Mouse (Mus musculus) forebrain, embryonic 14.5 days (tissue): ENCODE results near the gene Prpf40b. TPM values are rescaled to one million over a fixed set of nuclear protein-coding genes. Genes with fewer than 3 reads are reported as not detected.

Experiments used
- ATAC-seq: fragments of 200-750 bp; cut with Nextera tagmentation; 2 replicates; pipeline ENCODE4 v1.8.0; 2017; ENCODE audit warnings: mild to moderate bottlenecking, moderate library complexity
- DNase-seq: peaks from one replicate; pipeline ENCODE4 v3.0.0-alpha.2; 2015; ENCODE audit warnings: low spot score
- H3K27ac ChIP-seq: fragments of 300-500 bp; sonication (generic); 2 replicates; pipeline ENCODE4 v1.5.1; 2014; ENCODE audit warnings: low read depth, mild to moderate bottlenecking, control low read depth, low read length, moderate library complexity
- H3K27me3 ChIP-seq: fragments of 300-500 bp; sonication (generic); replicated peaks from 2 replicates; pipeline ENCODE4 v1.6.1; 2014; ENCODE audit warnings: low read length, control low read depth, mixed read lengths; ENCODE audit not compliant: control insufficient read depth, insufficient read depth
- H3K36me3 ChIP-seq: fragments of 300-500 bp; sonication (generic); 2 replicates; pipeline ENCODE4 v1.6.1; 2014; ENCODE audit warnings: low read length, control low read depth; ENCODE audit not compliant: control insufficient read depth, insufficient read depth
- H3K4me1 ChIP-seq: fragments of 300-500 bp; sonication (generic); 2 replicates; pipeline ENCODE4 v1.6.1; 2014; ENCODE audit warnings: antibody characterized with exemption, low read length, control low read depth; ENCODE audit not compliant: control insufficient read depth, insufficient read depth
- H3K4me2 ChIP-seq: fragments of 300-500 bp; sonication (generic); 2 replicates; pipeline ENCODE4 v1.6.1; 2014; ENCODE audit warnings: mild to moderate bottlenecking, control low read depth, low read length
- H3K4me3 ChIP-seq: fragments of 300-500 bp; sonication (generic); 2 replicates; pipeline ENCODE4 v1.5.1; 2014; ENCODE audit warnings: low read depth, low read length, control low read depth
- H3K9ac ChIP-seq: fragments of 300-500 bp; sonication (generic); 2 replicates; pipeline ENCODE4 v1.6.1; 2014; ENCODE audit warnings: mild to moderate bottlenecking, low read length, control low read depth, moderate library complexity
- H3K9me3 ChIP-seq: fragments of 300-500 bp; sonication (generic); replicated peaks from 2 replicates; pipeline ENCODE4 v1.6.1; 2016; ENCODE audit warnings: low read length, control low read depth, mixed read lengths; ENCODE audit not compliant: control insufficient read depth
- WGBS: fragments of 180-500 bp; shearing (Covaris S2); extraction: QIAGEN DNeasy Blood & Tissue Kit; methylation state at CpG from one replicate; pipeline ENCODE4 v1.1.7; 2014; 5-methylcytosine and 5-hydroxymethylcytosine counted together
- polyA plus RNA-seq: library from polyadenylated mRNA; unstranded; fragments of >200 nt; fragmentation: Nextera tagmentation; extraction: Ambion mirVana; gene quantifications from 2 replicates; pipeline ENCODE4 v1.2.1, GENCODE M21; 2014

Prpf40b gene
- polyA plus RNA-seq, 1 experiment from 2014 or later = 57.2 TPM

DNA sequence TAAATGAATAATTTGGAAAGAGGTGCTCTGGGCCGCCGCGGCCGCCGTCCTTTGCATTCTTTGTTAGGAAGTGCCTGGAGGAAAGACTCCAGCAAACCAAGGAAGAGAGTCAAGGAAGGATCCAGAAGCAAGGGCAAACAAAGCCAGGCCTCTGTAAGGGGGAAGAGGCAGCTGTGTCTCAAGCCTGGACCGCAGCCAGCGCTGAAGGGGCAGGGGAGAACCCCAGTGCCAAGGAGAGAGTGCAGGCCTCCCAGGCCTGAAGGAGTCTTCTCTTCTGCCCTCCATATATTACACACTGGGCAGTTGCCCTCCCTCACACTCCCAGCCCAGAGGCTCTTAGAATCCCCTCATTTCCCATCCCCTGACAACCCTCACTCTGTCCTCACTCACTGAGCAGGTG lies 16.6 kb upstream of the Prpf40b start:
- H3K9me3 ChIP-seq = no peaks in the 10 kb centered on the region
- no peak for DNase-seq

DNA sequence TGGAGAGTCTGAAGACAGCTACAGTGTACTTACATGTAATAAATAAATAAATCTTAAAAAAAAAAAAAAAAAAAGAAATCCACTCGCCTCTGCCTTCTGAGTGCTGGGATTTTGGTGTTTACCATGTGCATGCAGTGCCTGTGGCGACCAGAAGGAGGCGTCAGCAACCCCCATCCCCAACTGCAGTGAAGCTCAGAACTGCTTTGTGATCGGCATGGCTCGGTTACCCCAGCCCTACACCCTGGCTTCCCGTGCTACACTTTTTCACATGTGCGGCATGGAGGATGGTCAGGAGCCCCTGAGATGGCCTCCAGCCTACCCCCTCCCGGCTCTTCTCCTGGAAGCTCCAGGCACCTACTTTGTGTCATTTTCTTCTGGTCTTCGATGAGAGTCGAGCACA lies 11.4 kb upstream of the Prpf40b start:
- Histone ChIP-seq H3K4me1 (no peaks in the 10 kb centered on the region), H3K4me3 (no peak overlapping the region), H3K27me3 (no peaks in the 10 kb centered on the region), H3K36me3 (no peaks in the 10 kb centered on the region), H3K9ac (no peak overlapping the region), H3K4me2 (no peak overlapping the region), H3K27ac (no peak overlapping the region), H3K9me3 (no peaks in the 10 kb centered on the region)
- no peak for DNase-seq
- ATAC-seq = no peak
- 66% methylated on average over 10 of the region's 10 CpGs for WGBS

More for the DNA sequence above, 16.6 kb upstream of the Prpf40b start:
- Histone ChIP-seq H3K9ac (no peak overlapping the region), H3K4me1 (no peaks in the 10 kb centered on the region), H3K27me3 (no peaks in the 10 kb centered on the region), H3K4me3 (no peak overlapping the region), H3K36me3 (no peaks in the 10 kb centered on the region), H3K4me2 (no peak overlapping the region), H3K27ac (no peak overlapping the region)
- WGBS = 82% methylated on average over 7 of the region's 7 CpGs
- ATAC-seq = no peak

DNA sequence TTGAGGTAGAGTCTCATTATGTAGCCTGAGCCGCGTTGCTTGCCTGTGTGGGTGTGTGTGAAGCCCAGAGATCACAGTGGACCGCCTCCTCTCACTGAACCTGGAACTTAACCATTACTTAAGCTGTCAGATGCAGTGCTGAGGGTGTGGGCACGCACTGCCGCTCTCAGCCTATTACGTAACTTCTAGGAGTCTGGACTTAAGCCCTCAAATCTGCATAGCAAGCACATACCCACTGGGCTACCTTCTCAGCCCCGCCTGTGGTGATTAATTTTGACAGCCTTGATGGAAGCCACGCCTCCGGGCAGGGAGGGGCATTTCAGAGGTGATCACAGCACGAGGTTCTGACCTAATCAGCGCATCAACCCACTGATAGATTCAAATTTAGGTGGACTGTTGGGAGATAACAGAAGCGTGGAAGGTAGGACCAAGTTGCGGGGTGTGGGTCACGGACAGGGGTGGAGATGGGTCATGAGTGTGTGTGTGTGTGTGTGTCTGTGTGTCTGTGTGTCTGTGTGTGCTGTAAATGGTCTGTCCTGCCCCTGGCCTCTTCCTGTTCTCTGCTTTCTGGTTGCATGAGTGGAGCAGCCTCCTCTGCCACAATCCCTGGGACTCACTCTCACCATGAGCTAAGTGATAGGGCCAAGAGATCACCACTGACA lies 10.2 kb upstream of the Prpf40b start:
- no peaks in the 10 kb centered on the region for H3K9me3 ChIP-seq
- no peak overlapping the region for H3K27ac ChIP-seq
- ATAC-seq = no peak
- H3K4me2 ChIP-seq = no peak overlapping the region
- H3K27me3 ChIP-seq = no peaks in the 10 kb centered on the region
- no peaks in the 10 kb centered on the region for H3K36me3 ChIP-seq
- DNase-seq = no peak
- H3K4me1 ChIP-seq = no peaks in the 10 kb centered on the region
- H3K9ac ChIP-seq = no peak overlapping the region
- no peak overlapping the region for H3K4me3 ChIP-seq
- 50% methylated on average over 14 of the region's 14 CpGs for whole genome bisulfite sequencing

DNA sequence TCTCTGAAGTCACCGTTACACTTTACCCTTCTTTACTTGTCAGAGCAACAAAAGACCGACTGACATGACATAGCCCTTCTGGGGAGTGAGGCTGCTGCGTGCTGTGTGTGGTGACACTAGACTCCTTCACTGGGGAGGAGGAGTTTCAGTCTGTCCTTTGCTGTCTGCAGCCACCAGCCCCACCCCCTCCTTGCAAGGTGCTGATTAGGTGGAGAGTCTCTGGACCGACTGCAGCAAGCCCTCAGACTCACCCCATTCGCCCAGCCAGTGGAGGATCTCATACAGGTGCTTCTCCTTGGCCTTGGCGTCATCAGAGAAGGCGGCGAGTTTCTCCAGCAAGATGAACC lies 9.7 kb upstream of the Prpf40b start:
- H3K4me1 ChIP-seq = no peaks in the 10 kb centered on the region
- WGBS = 55% methylated on average over 8 of the region's 8 CpGs
- no peak overlapping the region for H3K4me2 ChIP-seq
- H3K9me3 ChIP-seq = no peaks in the 10 kb centered on the region
- H3K27me3 ChIP-seq = no peaks in the 10 kb centered on the region
- H3K36me3 ChIP-seq = no peaks in the 10 kb centered on the region
- H3K27ac ChIP-seq = no peak overlapping the region
- H3K4me3 ChIP-seq = no peak overlapping the region
- no peak overlapping the region for H3K9ac ChIP-seq
- no peak for ATAC-seq
- no peak for DNase-seq

DNA sequence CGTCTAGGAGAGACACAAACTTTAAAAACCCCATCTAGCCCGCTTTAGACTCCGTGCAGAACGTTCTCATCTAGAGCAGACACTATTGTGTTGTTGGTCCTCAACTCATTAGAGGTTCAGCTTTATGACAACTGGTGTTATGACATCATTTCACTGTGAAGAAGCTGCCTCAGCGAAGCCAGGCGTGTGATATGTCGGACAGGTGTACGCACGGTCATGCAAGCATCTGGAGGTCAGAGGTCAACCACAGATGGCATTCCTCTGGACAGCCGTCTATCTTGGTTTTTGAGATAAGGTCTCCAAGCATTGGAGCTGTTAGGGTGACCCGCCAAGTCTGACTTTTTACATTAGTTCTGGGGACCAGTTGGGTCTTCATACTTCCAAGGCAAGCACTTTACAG lies 4.3 kb upstream of the Prpf40b start:
- no peaks in the 10 kb centered on the region for H3K4me1 ChIP-seq
- ATAC-seq (no peak), DNase-seq (no peak)
- H3K4me3 ChIP-seq = no peak overlapping the region
- H3K4me2 ChIP-seq = no peak overlapping the region
- no peaks in the 10 kb centered on the region for H3K36me3 ChIP-seq
- 95% methylated on average over 11 of the region's 11 CpGs for WGBS
- no peak overlapping the region for H3K27ac ChIP-seq
- H3K9me3 ChIP-seq = no peaks in the 10 kb centered on the region
- H3K27me3 ChIP-seq = no peaks in the 10 kb centered on the region
- H3K9ac ChIP-seq = no peak overlapping the region

DNA sequence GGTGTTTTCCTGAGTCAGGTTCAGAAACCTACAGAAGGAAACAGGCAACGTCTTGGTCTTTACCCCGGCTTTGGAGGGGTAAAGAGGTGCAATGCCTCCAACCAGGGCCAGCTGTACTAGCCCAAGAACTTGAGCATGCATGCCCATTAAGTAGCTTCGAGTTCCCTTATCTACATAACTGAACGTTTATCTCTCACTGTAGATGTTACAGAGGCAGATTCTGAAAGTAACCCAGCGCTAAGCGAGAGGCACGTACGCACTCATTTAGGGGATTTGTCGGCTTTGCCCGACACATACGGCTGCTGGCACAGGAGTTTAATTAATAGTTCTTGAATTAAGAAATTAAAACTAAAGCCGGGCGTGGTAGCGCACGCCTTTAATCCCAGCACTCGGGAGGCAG lies 600 bp upstream of the Prpf40b start:
- DNase-seq = peak; percentile 18
- no peak overlapping the region for H3K27ac ChIP-seq
- H3K9me3 ChIP-seq = no peaks in the 10 kb centered on the region
- no peak; the same call in 1 of the 2 replicates for ATAC-seq
- H3K4me1 ChIP-seq = 0 out of 2 replicates have a peak, but pooled peaks cover 3% of the 10 kb centered on the region
- peak overlapping the region; percentile 81 for H3K9ac ChIP-seq
- H3K36me3 ChIP-seq = no peaks in the 10 kb centered on the region
- peak overlapping the region; percentile 55 for H3K4me2 ChIP-seq
- 32% methylated on average over 16 of the region's 16 CpGs for WGBS
- peak overlapping the region; percentile 65 for H3K4me3 ChIP-seq
- no peaks in the 10 kb centered on the region for H3K27me3 ChIP-seq

DNA sequence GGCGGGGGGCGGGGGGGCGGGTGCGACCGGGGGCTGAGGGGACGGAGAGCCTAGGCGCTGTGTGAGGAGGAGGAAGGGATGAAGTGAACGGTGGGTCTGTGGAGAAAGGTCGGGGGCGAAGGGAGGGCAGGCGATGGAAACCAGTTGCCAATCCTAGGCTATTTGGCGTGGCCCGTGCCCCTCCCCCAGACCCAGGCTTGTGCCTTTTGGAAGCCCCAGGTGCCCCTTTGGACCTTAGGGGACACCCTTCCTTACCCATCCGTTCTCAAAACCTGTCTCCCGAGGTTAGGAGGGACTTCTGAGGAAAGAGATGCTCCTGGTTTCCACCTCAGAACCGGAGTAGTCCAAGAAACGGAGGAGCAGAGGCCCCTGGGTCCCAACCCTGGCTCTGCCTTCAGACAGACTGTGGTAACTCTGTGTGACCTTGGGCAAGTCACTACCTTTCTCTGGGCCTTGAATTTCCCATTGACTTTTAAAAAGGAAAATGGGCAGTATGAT lies 646 bp downstream of the Prpf40b start, which contains the start of gene Fam186b:
Fam186b (minus strand) TSS at position 405 of the 498 bp plus-strand sequence.
- ATAC-seq = no peak; the same call in none of the 2 replicates
- Histone ChIP-seq H3K27ac (peak within 1 kb of the TSS; percentile 93), H3K9ac (peak within 1 kb of the TSS; percentile 81), H3K27me3 (no peaks in the 10 kb centered on the region), H3K4me1 (0 out of 2 replicates have a peak, but pooled peaks cover 3% of the 10 kb centered on the region), H3K36me3 (no peaks in the 10 kb centered on the region), H3K4me2 (peak within 1 kb of the TSS; percentile 55), H3K9me3 (no peaks in the 10 kb centered on the region), H3K4me3 (peak within 1 kb of the TSS; percentile 65)
- WGBS = under 1% methylated on average over 10 of the region's 17 CpGs
- DNase-seq = peak; percentile 39

DNA sequence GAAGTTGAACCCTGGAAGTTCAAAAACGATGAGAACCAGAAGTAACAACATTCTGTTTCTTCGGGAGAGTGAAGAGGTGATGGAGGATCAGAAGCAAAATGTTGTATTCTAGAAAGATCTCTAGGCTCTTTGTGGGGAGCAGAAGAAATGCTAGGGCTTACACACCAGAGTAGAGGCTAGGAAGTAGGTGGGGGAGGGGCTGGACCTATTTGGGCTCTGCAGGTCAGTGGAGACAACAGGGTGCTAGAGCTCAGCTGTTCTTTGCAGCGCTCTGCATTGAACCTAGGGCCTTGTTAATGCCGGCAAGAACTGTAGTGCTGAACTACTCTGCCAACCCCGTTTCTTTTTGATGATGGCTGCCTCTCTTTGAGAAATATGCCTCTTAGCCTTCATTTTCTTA lies 1.3 kb downstream of the Prpf40b start:
- Histone ChIP-seq H3K36me3 (no peaks in the 10 kb centered on the region), H3K9me3 (no peaks in the 10 kb centered on the region), H3K4me3 (peak overlapping the region; percentile 65), H3K9ac (peak overlapping the region; percentile 81), H3K27ac (no peak overlapping the region; the same call in 1 of the 2 replicates), H3K4me1 (0 out of 2 replicates have a peak, but pooled peaks cover 3% of the 10 kb centered on the region), H3K27me3 (no peaks in the 10 kb centered on the region), H3K4me2 (peak overlapping the region; percentile 55)
- DNase-seq (no peak), ATAC-seq (no peak)
- WGBS = 38% methylated on average over 5 of the region's 5 CpGs

DNA sequence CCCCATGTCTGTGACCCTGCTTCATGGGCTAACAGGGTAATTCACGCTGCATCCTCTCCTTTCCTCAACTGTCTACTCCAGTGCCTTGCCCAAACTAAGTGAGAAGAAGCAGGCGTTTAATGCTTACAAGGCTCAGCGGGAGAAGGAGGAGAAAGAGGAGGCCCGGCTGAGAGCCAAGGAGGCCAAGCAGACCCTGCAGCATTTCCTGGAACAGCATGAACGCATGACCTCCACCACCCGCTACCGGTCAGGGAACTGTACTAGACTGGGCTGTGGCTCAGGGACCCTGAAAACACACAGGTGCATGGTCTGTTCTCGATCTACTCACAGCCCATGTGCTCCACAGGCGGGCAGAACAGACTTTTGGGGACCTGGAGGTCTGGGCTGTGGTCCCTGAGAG lies 12.6 kb downstream of the Prpf40b start:
- H3K36me3 ChIP-seq = peaks cover 98% of the 10 kb centered on the region
- ATAC-seq (no peak), DNase-seq (no peak)
- no peaks in the 10 kb centered on the region for H3K4me1 ChIP-seq
- H3K9me3 ChIP-seq = no peaks in the 10 kb centered on the region
- H3K27me3 ChIP-seq = no peaks in the 10 kb centered on the region
- no peak overlapping the region for H3K9ac ChIP-seq
- no peak overlapping the region for H3K27ac ChIP-seq
- no peak overlapping the region for H3K4me2 ChIP-seq
- 87% methylated on average over 9 of the region's 9 CpGs for WGBS
- no peak overlapping the region for H3K4me3 ChIP-seq
